Mouse (Mus musculus) cerebellum, adult 9-10 months (tissue): ENCODE data around the gene Susd1.

Source experiments
- DNase-seq: peaks from one replicate; pipeline ENCODE4 v3.0.0; 2022

The Susd1 gene

DNA sequence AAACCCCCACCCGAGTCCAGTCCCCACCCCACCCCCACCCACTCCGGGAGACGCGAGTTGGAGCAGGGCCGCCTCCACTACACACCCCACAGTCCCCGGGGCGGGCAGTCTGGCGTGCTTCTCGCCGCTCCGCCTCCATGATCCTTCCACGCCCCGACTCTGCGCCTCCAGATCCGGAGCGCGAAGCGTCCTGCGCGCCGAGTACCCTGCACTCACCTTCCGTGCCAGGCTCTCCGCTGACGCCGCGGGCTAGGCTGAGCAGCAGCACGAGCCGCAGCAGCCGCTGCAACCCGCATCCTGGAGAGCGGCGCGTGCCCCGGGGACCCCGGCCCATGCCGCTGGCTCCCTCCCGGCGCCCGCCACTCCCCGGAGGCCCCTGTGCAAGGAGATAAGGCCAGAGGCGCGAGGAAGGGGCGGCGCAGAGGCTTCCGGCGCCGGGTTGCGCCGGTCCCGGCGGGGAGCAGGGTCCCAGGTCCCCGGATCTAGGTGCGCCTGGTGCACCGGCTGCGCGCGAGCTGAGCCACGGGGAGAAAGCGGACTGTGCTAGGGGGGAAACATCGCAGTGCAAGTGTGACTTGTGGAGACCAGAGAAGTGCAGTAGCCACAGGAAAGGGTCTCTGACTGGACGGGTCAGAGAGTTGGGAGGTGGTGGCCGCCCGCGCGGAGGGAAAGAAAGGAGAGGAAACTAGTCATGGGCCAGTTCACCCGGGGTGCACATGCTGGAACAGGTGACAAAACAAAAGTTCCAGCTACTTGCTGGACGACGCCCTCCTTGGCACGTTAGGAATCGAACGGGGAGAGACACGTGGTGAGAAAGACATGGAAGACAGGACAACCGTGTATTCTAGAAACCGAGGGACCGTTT, at the start of gene Susd1:
TSS of gene Susd1 (minus strand) at position 644 of the 865 bp plus-strand sequence.
- DNase-seq, result no peak

DNA sequence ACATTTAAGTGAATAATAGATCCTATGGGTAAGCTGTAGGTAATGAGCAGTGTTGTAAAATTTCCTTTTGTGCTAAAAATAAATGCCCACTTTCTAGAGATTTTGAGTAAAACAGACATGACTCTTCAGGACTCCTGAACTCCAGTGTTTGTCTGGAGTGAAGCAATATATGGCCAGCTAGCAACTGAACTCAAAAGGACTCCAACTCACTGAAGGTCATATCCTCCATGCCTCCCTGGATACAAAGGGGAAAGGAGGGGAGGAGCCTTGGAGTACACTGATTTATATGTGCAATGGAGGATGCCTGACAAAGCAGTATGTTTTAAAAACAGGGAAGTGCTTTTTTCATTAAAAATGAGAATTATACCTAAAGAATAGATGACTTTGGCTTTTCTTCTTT, 32.9 kb upstream of the Susd1 start:
- no peak for DNase-seq

DNA sequence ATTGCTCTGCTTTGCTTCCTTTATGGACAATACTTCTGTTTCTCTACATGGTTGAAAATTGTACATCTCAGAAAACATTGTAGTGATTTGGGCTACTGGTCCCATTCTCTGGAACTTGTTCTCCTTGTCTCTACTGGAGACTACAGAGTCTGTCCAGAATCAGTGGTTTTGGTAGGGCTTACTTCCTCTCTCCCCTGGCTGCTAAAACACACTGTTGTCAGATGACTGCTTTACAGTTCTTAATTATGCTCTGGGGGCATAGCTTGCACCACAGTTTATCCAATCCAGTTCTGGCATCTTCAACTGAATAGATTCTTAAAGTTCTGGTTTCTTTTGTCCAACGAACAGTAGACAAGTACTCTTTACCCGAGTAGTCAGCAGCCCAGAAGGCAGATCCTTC, 27.0 kb upstream of the Susd1 start:
- no peak for DNase-seq

DNA sequence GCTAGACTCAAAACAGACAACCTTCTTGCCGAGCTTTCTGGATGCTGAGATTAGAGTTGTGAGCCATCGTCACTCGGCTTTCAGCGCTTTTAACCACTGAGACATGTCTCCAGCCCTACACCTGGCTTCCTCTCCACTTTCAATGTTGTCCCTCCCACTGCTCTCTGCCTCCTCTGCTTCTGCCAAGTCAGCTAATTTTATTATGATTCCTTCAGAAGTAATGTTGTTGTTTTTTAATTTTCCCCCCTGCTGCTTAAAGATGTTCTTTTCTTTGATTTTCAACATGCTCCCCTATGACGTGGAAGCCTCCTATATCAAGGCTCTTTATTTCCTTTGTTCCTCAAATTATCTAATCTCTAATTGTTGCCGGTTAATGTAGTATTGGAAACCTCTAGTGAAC, 26.2 kb upstream of the Susd1 start:
- DNase-seq, result no peak

DNA sequence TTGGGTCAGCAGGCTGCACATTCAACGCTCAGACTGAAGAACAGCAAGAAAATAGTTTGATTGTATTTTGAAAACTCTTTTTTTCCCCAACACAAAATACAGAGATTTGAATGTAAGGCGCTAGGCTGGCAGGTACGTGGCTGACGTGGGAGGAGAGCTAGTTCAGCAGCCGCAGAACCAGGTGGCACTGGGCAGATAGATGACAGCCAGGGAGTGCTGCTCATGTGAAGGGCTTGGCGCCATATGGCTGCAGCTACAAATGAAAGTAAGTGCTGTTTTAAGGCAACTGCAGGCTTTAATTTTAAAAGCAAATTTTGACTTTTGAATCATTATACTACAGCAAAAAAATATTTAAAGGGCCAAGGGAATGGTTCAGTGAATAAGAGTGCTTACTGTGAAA, 24.1 kb upstream of the Susd1 start:
- DNase-seq, result no peak

DNA sequence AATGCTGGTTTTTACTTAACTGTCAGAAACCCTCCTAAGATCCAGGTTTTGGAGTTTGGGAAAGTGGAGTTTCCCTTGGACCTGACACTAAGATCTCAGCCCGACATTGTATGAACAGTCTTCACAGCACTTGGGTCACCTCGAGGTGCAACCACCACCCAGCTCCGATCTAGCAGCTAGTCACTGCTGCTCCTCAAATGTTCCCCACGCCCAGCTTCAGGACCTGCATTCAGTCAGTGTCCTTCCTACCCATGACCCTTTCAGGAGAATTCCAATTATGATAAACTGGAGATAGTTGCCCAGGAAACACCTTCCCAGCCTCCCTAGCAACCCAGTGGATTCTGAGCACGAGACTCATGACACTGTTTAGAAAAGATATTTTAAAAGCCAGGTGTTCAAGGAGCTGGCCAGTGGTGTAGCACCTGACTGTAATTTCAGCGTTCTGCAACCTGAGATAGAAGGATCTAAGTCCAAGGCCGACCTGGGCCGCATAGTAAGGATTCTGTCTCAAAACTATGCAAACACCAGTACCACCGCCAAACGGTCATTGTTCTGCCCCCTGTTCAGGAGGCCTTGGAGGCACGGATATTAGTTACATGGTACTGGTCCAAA, 22.8 kb upstream of the Susd1 start:
- DNase-seq, result no peak

DNA sequence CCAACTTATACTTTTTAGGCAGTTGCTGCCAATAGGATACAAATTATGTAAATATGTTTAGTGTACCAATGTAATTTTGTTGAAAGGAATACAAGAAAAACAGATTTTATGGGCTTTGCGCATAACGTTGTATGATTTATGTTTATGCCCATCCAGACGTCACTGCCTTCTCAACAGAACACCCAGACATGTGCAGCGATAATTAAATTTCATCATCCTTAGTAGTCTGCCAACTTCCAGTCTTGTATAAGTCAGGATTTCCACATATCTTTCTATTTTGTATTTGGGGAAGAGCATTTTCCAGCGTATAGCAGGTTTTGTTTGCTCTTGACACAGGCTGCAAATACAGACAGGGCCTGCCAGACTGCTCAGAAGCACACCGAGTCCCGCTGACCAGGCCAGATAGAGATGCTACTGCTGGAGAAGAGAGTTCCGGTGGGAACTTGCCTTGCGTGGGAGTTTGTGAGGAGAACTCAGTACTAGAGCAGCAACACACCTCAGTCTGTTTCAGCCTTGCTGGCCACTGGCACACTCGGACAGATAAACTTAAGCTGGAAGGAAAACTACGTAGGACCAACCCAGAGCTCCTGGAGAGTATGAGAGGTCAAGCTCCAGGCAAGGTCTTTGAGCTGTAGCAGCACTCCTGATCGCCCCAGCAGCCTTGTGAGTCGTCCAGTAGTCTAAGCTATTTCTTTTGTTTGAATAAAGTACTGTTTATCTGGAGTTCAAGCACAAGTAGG, 21.0 kb upstream of the Susd1 start:
- DNase-seq, result no peak

DNA sequence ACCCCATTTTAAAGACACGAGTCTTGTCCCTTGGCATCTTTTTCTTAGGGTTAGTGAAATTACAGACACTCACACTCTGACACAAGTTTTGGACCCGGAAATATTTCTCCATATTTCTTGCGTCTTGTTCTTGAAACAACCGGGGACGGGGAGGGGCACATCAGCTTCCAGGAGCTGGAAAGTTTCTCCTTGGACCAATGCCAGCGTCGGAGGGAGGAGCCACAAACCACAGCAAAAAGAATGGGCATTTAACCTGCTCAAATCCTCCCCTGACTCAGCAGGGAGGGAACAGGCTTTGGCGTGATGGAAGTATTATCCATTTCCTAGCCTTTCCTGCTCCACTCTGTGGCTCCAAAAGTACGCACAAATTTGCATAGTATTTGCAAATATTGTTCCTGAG, 19.5 kb upstream of the Susd1 start:
- DNase-seq, result no peak

DNA sequence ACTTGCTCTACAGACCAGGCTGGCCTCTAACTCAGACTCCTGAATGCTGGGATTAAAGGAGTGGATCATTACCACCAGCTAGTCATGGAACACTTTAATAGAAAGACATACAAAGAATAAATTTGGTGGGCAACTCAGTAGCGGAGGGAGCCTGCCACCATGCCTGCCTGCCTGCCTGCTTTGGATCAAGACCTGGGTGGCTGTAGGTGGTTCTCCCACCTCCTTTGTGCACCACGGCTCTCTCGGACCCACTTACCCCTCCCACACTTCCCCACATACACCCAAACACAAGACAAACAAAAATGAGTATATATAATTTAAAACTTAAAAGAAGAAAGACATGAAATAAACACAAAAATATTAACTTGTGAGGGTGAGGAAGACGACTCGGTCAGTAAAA, 18.7 kb upstream of the Susd1 start:
- no peak for DNase-seq

DNA sequence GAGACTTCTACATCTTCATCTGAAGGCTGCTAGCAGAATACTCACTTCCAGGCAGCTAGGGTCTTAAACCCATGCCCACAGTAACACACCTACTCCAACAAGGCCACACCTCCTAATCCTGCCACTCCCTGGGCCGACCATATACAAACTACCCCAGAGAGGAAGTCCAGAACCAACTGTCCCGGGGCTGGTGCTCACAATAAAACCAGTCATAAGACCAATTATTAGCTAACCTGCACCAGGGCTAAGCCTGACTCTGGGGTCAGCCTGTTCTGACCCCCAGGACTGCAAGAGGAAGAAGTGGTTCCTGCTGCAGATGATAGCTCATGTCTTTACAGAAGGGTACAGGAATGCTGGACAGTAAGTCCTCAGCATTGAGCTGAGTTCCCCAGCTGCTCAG, 17.0 kb upstream of the Susd1 start:
- no peak for DNase-seq

DNA sequence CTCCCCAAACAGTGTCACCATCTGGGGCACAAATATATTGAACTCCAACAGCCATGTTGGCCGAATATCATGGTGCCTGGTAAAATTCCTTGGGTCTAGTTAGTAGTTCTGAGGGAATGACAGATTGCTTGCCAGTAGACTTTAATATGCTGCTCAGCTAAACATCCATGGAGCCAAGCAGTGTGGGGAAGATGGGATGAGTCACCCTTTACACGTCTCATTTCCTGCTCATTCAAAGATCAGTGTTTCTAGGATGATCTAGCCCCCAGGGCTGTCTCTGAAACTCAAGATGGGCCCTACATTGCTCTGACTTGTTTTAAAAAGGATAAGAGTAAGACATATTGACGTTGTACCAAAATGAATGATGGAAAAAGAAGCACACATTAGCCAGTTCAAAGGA, 15.6 kb upstream of the Susd1 start:
- no peak for DNase-seq

DNA sequence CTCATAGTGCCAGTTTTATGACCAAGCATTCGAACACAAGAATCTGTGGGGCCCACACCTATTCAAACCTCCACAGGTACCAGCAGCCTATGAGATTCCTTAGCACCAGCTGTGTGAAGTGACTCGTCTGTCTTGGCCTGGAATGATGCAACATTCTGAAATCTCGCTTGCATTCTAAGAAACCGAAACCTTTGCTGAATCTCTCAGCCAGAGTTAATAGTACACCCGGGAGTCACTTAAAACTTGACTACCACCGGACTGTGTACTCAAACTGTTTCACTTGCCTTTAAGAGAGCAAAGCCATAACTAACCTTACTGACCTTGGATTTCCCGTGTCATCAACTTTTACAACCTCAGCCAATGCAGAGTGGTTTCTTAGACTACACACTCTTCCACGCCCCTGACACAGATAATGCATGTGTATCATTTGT, 14.1 kb upstream of the Susd1 start:
- no peak for DNase-seq

DNA sequence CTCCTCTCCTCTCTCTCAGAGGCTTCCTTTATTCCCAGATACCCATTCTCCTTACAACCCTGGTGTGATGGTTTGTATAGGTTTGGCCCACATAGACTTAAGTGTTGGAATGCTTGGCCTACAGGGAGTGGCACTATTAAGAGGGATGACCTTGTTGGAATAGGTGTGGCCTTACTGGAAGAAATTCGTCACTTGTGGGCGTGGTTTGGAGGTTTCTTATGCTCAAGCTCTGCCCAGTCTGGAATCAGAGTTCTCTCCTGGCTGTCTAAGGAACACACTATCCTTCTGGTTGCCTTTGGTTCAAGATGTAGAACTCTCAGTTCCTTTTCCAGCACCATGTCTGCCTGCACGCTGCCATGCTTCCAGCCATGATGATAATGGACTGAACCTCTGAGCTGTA, 12.5 kb upstream of the Susd1 start:
- DNase-seq, result no peak

DNA sequence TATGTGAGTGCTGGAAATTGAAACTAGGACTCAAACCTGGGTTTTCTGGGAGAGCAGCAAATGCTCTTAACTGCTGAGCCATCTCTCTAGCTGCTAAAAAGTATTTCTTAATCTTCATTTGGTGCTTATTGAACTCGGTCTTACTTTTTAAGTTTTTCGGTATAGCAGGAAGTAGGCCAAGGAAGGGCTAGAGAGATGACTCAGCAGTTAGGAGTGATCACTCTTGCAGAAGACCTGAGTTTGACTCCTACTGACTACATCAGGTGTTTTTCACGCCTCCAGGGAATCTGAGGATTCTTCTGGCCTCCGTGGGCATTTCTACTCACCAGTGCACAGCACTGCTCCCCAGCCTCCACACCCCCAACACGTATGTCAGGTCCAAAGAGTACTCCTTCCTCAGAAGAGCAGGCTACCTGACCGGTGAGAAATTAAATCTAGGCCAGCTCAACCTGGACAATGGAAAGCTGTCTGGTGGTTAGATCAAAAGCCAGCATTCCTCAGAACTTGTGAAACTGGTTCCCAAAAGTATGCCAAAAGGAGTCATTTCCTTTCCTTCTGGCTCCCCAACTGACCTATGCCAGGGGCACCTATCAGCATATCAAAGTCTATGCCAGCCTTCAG, 11.9 kb upstream of the Susd1 start:
- no peak for DNase-seq

DNA sequence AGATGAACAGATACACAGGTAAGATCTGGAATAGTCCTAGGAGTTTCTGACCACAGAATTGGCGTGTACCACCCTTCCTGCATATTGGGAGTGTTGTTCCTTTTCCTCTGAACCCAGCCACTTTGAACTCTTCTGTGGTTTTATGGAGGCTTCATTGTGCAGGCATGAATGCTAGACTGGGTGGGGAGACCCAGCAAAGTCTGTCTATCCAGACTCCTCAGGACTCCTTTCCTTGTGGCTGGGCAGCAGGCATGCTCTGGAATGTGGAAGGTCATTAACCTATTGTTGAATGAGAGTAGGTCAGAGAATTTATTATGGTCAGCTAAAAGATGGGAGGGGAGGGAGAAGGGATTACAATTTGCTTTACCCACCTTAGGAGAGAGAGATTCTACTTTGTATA, 8.9 kb upstream of the Susd1 start:
- DNase-seq, result no peak

DNA sequence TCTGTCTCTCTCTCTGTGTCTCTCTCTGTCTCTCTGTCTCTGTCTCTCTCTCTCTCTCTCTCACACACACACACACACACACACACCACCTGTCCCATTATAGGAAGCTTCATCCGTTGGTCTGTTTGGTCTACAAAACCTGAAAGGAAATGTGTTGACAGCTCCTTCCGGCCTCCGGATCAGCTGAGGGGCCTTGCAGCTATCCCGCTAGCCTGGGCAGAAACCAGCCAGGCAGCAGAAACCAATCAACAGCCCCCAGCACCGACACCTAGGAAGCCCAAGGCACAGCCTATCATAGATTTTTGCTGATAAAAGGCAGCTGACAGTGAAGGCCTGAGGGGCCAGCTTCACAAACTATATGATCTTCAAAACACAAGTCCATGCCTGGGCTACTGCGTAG, 7.1 kb upstream of the Susd1 start:
- DNase-seq, result no peak

DNA sequence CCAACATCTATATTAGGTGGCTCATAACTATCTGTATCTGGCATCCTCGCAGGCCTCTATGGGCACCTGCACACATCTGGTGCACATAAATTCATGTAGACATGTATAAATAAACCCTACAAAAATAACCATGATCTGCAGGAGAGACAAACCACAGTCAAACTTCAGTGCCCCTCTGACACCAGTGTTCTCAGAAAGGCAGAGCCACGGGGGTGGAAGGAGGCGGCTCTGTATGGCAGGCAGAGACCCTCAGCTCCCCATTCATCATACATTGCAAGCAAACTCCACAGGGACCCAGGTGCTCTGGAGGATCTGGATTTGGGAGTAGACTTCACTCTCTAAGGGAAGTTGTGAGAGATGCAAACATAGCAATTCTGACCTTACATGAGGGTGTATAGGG, 6.6 kb upstream of the Susd1 start:
- no peak for DNase-seq

DNA sequence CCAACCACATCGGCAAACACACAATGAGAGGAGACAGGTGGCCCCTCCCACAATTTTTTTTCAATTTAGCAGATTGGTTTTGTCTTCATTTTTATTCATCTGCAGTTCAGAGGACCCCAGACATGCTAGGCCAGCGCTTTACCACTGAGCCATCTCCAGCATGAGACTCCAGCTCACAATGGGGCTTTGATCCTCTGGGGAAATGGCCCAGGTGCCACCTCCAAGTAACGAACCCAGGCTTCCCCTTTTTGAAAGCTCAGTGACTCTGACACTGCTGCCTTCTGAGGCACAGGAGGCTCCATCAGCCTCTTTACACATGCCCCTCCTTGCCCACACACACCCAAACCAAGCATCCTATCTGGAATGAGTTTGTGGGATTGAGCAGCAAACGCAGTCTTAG, 5.7 kb upstream of the Susd1 start:
- no peak for DNase-seq

DNA sequence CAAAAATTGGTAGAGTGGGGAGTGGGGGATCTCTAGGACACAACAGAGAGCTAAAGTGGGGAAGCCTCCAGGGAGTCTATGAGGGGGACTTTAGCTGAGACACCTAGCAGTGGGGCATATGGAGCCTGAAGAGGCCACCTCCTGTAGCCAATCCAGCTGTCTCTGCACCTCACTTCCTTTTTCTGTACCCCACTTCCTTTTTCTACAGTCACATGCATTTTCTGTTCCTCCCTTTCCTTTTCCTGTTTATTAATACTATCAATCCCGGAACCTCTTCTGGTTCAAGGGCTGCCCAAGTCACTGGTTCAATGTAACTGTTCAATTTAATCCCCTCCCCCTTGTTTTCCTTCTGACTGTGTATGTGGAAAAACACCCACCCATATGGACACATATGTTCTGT, 2.8 kb upstream of the Susd1 start:
- no peak for DNase-seq

DNA sequence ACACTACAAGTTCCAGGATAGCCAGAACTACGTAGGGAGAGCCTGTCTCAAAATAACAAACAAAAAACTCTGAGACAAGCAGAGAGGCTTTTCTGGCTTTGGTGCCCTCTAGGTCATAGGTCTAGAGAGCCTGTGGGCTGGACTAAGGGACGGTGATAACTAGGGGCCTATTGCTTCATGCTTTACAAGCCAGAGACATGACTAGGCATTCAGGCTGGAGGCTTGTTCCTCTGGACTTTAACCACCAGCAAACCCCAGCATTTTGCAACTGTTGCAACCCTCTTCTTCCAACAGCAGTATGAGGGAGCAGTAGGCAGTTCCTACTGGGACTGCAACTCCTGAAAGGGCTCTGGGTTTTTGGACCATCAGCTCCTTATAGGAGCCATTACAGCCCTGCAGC, 1.5 kb upstream of the Susd1 start:
- DNase-seq, result no peak

DNA sequence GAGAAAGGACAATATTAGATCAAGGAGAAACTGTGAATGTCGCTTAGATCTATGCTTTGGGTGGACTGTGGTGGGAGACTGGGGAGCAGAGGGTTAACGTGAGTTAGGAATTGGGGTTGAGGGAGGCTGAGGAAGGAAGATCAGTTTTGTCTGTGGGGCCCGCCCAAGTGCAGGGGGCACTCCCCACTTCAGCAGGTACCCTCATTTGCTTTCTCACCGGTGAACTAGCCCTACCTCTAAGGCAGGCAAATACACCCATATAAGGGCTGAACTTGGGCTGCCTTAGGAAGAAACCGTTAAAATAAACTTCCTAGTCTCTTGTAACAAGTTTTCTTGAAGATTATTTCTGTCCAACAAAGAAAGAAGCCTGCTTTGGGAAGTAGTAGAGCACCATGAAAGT, 608 bp upstream of the Susd1 start:
- no peak for DNase-seq

DNA sequence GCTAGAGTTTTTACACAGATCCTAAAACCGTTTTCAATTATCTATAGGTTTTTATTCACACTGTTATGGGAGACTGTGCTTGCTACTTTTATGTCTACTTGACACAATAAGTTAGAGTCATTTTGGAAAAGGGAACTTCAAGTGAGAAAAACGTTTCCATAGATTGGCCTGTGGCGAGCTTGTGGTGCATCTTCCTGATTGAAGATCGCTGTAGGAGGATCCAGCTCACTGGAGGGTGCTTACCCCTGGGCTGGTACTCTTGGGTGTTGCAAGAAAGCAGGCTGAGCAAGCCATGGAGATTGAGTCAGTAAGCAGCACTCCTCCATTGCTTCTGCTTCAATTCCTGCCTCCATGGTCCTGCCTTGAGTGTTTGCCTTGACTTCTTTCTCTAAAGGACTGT, 2.5 kb downstream of the Susd1 start:
- no peak for DNase-seq

DNA sequence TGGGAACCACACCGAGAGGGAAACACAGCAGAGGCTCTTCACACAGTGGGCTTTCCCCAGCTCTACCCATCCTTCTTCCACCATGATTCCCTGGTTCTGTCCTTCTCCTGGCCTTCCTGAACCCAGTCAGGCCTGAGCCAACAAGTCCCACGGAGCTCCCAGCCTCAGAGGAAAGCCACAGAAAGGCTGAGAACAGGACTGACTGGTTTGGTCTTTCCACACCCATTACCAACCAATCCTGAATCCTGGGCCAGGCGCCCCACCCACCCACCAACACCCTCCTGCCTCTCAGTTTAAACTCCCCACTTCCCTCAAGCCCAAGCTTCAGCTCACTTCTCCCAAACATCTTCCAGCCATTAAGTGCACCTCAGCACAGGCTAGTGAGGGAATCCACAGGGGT, 4.4 kb downstream of the Susd1 start:
- no peak for DNase-seq

DNA sequence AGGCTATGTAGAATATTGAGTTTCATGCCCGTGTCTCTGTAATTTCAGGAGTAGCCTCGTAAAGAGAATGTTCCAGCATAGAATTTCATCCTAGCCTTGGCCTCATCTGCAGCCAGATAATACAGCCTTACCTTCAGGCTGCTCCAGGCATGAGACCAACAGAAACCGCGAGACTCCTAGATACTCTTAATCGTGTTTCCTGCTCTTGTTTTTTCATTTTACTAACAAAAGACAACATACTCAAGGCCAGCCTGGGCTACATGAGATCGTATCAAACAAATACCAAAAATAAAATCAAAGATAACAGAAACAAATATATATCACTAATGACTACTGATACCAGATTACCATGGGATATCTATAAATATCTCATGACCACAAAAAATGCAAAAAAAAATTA, 9.3 kb downstream of the Susd1 start:
- DNase-seq, result no peak
